Mouse (Mus musculus): Measurements from ENCODE around the gene Pctp. TPM values are rescaled to one million over a fixed set of nuclear protein-coding genes. Genes with fewer than 3 reads are reported as not detected.

Pctp gene
- polyA plus RNA-seq, 1 experiment from 2014 or later = 5.6 TPM

DNA sequence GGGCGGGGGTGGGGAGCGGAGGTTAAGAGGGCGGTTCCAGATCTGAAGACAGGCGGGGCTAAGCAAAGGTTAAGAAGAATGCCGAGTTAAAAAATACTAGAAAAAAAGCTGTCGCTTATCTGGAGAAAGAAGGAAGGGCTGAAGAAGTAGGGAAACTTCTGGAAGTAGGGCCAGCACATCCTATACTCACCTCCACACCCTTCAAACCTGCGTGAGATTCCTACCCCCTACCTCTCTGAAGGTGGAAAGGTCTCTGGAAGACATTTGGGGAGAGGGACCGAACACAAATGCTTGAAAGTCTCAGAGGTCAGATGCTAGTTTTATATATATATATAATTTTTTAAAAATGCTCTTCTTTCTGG is 274 bp upstream of the Pctp start:
- no peak; the same call in 1 of the 2 replicates for ATAC-seq (ENCODE audit: low FRiP score, low read depth)
- no peaks in the 10 kb centered on the region for H3K27me3 ChIP-seq (replicated peaks)
- no peaks in the 10 kb centered on the region for H3K36me3 ChIP-seq
- WGBS = 11% methylated on average over 8 of the region's 8 CpGs
- peak overlapping the region; percentile 85 for H3K4me2 ChIP-seq (replicated peaks)
- H3K9ac ChIP-seq = no peak overlapping the region
- H3K4me1 ChIP-seq = peaks cover 6% of the 10 kb centered on the region; the same call in 1 of the 2 replicates
- peak overlapping the region; percentile 48 for H3K4me3 ChIP-seq
- H3K9me3 ChIP-seq = no peaks in the 10 kb centered on the region
- H3K27ac ChIP-seq = no peak overlapping the region

GRCm38 (mm10) chr11:90001396-90002230 is 1.1 kb downstream of the Pctp start:
- 87% methylated on average over 10 of the region's 10 CpGs for WGBS
- peak overlapping the region; percentile 85 for H3K4me2 ChIP-seq (replicated peaks)

GRCm38 (mm10) chr11:90000666-90001065 is 2.0 kb downstream of the Pctp start:
- no peak overlapping the region for H3K27ac ChIP-seq
- H3K9me3 ChIP-seq = no peaks in the 10 kb centered on the region
- 91% methylated on average over 4 of the region's 4 CpGs for WGBS
- H3K4me1 ChIP-seq = peaks cover 6% of the 10 kb centered on the region; the same call in 1 of the 2 replicates
- H3K9ac ChIP-seq = no peak overlapping the region
- H3K4me2 ChIP-seq (replicated peaks) = no peak overlapping the region
- no peak overlapping the region for H3K4me3 ChIP-seq
- no peak for ATAC-seq (ENCODE audit: low FRiP score, low read depth)
- H3K27me3 ChIP-seq (replicated peaks) = no peaks in the 10 kb centered on the region
- H3K36me3 ChIP-seq = no peaks in the 10 kb centered on the region

More at GRCm38 (mm10) chr11:90001396-90002230, 1.1 kb downstream of the Pctp start:
- Histone ChIP-seq H3K36me3 (no peaks in the 10 kb centered on the region), H3K27me3 (replicated peaks) (no peaks in the 10 kb centered on the region), H3K27ac (no peak overlapping the region), H3K9ac (no peak overlapping the region), H3K4me1 (peaks cover 6% of the 10 kb centered on the region; the same call in 1 of the 2 replicates), H3K9me3 (no peaks in the 10 kb centered on the region), H3K4me3 (no peak overlapping the region)
- no peak for ATAC-seq (ENCODE audit: low FRiP score, low read depth)

GRCm38 (mm10) chr11:89998996-89999770 is 3.5 kb downstream of the Pctp start:
- no peaks in the 10 kb centered on the region for H3K9me3 ChIP-seq
- no peak overlapping the region for H3K27ac ChIP-seq
- H3K36me3 ChIP-seq = no peaks in the 10 kb centered on the region
- H3K4me1 ChIP-seq = peaks cover 6% of the 10 kb centered on the region; the same call in 1 of the 2 replicates
- no peak overlapping the region for H3K4me3 ChIP-seq
- WGBS = 86% methylated on average over 18 of the region's 18 CpGs
- no peak overlapping the region for H3K4me2 ChIP-seq (replicated peaks)
- H3K27me3 ChIP-seq (replicated peaks) = no peaks in the 10 kb centered on the region
- ATAC-seq (ENCODE audit: low FRiP score, low read depth) = no peak
- no peak overlapping the region for H3K9ac ChIP-seq

DNA sequence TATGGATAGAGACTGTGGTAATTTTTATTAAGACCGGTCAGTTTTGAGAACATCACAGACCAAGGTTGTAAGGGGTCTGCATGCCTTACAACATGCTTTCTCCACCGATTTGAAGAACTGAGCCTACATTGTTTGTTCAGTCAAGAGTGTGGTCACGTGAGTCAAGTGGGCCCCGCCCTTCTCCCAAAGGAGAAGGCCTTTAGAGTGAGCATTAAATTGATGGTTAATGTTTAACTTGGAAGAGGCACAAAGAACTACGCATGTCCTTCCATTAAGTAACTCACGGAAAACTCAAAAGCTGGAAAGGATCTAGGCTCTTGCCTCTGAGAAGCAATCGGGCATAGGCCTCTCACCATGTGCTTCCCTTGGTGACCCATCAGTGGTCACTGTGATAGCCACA is 5.8 kb downstream of the Pctp start:
- Histone ChIP-seq H3K9ac (no peak overlapping the region), H3K4me2 (replicated peaks) (no peak overlapping the region), H3K27me3 (replicated peaks) (no peaks in the 10 kb centered on the region), H3K4me3 (no peak overlapping the region), H3K9me3 (no peaks in the 10 kb centered on the region), H3K27ac (no peak overlapping the region), H3K4me1 (no peaks in the 10 kb centered on the region), H3K36me3 (no peaks in the 10 kb centered on the region)
- ATAC-seq (ENCODE audit: low FRiP score, low read depth) = no peak
- 73% methylated on average over 7 of the region's 7 CpGs for WGBS

- 89% methylated on average over 4 of the region's 4 CpGs for WGBS
- H3K4me1 ChIP-seq = no peaks in the 10 kb centered on the region
- ATAC-seq (ENCODE audit: low FRiP score, low read depth) = no peak
- no peaks in the 10 kb centered on the region for H3K27me3 ChIP-seq (replicated peaks)
- no peak overlapping the region for H3K27ac ChIP-seq
- H3K9ac ChIP-seq = no peak overlapping the region
- no peak overlapping the region for H3K4me2 ChIP-seq (replicated peaks)
- H3K9me3 ChIP-seq = no peaks in the 10 kb centered on the region
- H3K4me3 ChIP-seq = no peak overlapping the region
- H3K36me3 ChIP-seq = no peaks in the 10 kb centered on the region
Observed at GRCm38 (mm10) chr11:89996406-89996805, 6.3 kb downstream of the Pctp start.

- no peak overlapping the region for H3K27ac ChIP-seq
- ATAC-seq (ENCODE audit: low FRiP score, low read depth) = no peak
- H3K36me3 ChIP-seq = no peaks in the 10 kb centered on the region
- H3K9ac ChIP-seq = no peak overlapping the region
- H3K4me1 ChIP-seq = no peaks in the 10 kb centered on the region
- H3K9me3 ChIP-seq = no peaks in the 10 kb centered on the region
- H3K27me3 ChIP-seq (replicated peaks) = no peaks in the 10 kb centered on the region
- no peak overlapping the region for H3K4me3 ChIP-seq
- 86% methylated on average over 5 of the region's 5 CpGs for WGBS
- no peak overlapping the region for H3K4me2 ChIP-seq (replicated peaks)
Observed at GRCm38 (mm10) chr11:89995596-89995995, 7.1 kb downstream of the Pctp start.

GRCm38 (mm10) chr11:89994706-89995105 is 8.0 kb downstream of the Pctp start:
- ATAC-seq (ENCODE audit: low FRiP score, low read depth) = no peak
- Histone ChIP-seq H3K36me3 (no peaks in the 10 kb centered on the region), H3K9me3 (no peaks in the 10 kb centered on the region), H3K27me3 (replicated peaks) (no peaks in the 10 kb centered on the region), H3K4me2 (replicated peaks) (no peak overlapping the region), H3K9ac (no peak overlapping the region), H3K4me3 (no peak overlapping the region), H3K4me1 (no peaks in the 10 kb centered on the region), H3K27ac (no peak overlapping the region)
- WGBS = 95% methylated on average over 2 of the region's 2 CpGs

DNA sequence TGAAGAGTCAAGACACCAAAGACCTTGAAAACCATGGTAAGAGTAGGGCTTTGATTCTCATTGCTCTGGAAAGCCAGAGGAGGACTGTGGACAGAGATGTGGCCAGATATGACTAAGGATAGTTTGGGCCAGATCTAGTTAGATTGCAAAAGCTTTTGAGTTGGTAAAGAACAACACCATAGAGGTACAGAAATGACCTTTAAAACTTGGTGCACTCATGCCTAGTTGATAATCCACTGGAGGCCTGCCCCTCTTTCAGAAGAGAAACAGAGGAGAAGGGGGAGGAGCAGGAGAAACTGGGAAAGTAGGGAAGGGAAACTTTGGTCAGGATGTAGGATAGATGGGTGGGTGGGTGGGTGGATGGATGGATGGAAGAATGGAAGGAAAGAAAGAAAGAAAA is 11.0 kb downstream of the Pctp start:
- no peaks in the 10 kb centered on the region for H3K4me1 ChIP-seq
- no peak overlapping the region for H3K4me2 ChIP-seq (replicated peaks)
- H3K9ac ChIP-seq = no peak overlapping the region
- H3K27me3 ChIP-seq (replicated peaks) = no peaks in the 10 kb centered on the region
- H3K4me3 ChIP-seq = no peak overlapping the region
- H3K36me3 ChIP-seq = no peaks in the 10 kb centered on the region
- no peak overlapping the region for H3K27ac ChIP-seq
- ATAC-seq (ENCODE audit: low FRiP score, low read depth) = no peak
- no peaks in the 10 kb centered on the region for H3K9me3 ChIP-seq

- Histone ChIP-seq H3K36me3 (no peaks in the 10 kb centered on the region), H3K27me3 (replicated peaks) (no peaks in the 10 kb centered on the region), H3K9me3 (no peaks in the 10 kb centered on the region), H3K4me2 (replicated peaks) (no peak overlapping the region), H3K27ac (no peak overlapping the region), H3K9ac (no peak overlapping the region), H3K4me1 (no peaks in the 10 kb centered on the region), H3K4me3 (no peak overlapping the region)
- ATAC-seq (ENCODE audit: low FRiP score, low read depth) = peak; percentile 68
- 22% methylated on average over 8 of the region's 8 CpGs for WGBS
Observed at GRCm38 (mm10) chr11:89988936-89989589, 13.6 kb downstream of the Pctp start.

GRCm38 (mm10) chr11:89986516-89986915 is 16.2 kb downstream of the Pctp start:
- Histone ChIP-seq H3K36me3 (no peaks in the 10 kb centered on the region), H3K4me1 (no peaks in the 10 kb centered on the region), H3K9me3 (no peaks in the 10 kb centered on the region), H3K4me2 (replicated peaks) (no peak overlapping the region), H3K9ac (no peak overlapping the region), H3K27ac (no peak overlapping the region), H3K27me3 (replicated peaks) (no peaks in the 10 kb centered on the region), H3K4me3 (no peak overlapping the region)
- 94% methylated on average over 8 of the region's 8 CpGs for WGBS
- ATAC-seq (ENCODE audit: low FRiP score, low read depth) = no peak
